Mouse (Mus musculus): Measurements from ENCODE around the gene Olfr1284. TPM values are rescaled to one million over a fixed set of nuclear protein-coding genes. Genes with fewer than 3 reads are reported as not detected.
"Not testable (repeated sequence)": the region's sequence is repeated elsewhere in the genome, so short reads cannot be mapped to it uniquely, and the experiment has no call there.

Gene Olfr1284
- total RNA-seq (2021), result not detected
- long read RNA-seq, experiment 1, result 0 reads
- long read RNA-seq, experiment 2, result 0 reads

GRCm38 (mm10) chr2:111375222-111375621 lies at the start of gene Olfr1284:
Gene Olfr1284 (plus strand): TSS chr2:111375522.
- no peak for DNase-seq
- intact Hi-C loops (cut with DNase I), result no loop called here

DNA sequence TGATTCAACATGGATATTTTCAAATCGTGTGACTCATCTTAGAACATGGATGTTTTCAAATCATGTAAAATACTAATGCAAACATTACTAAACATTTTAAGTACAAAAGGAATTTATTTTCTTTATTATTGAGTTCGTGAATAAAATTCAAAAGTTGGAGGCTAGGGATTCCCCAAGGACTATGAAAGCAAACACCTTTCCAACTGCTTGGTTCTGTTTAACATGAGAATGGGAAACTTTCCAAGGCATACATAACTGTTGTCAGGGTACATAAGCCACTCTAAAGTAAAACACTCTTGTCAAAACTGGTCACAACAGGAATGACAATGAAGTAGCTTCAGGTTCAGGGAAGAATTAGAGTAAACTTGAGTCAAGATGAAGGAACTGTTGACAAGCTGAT lies 49.1 kb upstream of the Olfr1284 start, which contains the start of gene Olfr1281:
Olfr1281 (plus strand) TSS at position 301 of the 400 bp plus-strand sequence.
- DNase-seq, result no peak
- intact Hi-C loops (cut with DNase I), result no loop called here

- intact Hi-C loops (cut with DNase I); DNase-seq: not testable (repeated sequence)
Measured at GRCm38 (mm10) chr2:111333721-111334120, 41.6 kb upstream of the Olfr1284 start.

- intact Hi-C loops (cut with DNase I), result no loop called here
Measured at GRCm38 (mm10) chr2:111335976-111336375, 39.3 kb upstream of the Olfr1284 start, which contains the start of gene Olfr1282. Gene Olfr1282 (minus strand): TSS chr2:111336076.

GRCm38 (mm10) chr2:111366490-111366889 lies 8.8 kb upstream of the Olfr1284 start, which contains the start of gene Olfr1283:
Gene Olfr1283 (plus strand): TSS chr2:111366790.
- no peak for DNase-seq
- intact Hi-C loops (cut with DNase I), result no loop called here

More at GRCm38 (mm10) chr2:111335976-111336375, 39.3 kb upstream of the Olfr1284 start, which contains the start of gene Olfr1282:
- no peak for DNase-seq

GRCm38 (mm10) chr2:111422931-111423330 lies 47.6 kb downstream of the Olfr1284 start, which contains the start of gene Olfr1286:
Gene Olfr1286 (minus strand): TSS chr2:111423115.
- DNase-seq, result no peak
- intact Hi-C loops (cut with DNase I), result no loop called here

Other genes starting within 250 kb of the Olfr1284 start
- not detected for gene Gm15130, start 222.6 kb upstream of the Olfr1284 start, total RNA-seq (2021)
- gene 4930430A15Rik, start 145.9 kb upstream of the Olfr1284 start, total RNA-seq (2021), result not detected
- not detected for gene Olfr1275, start 140.2 kb upstream of the Olfr1284 start, total RNA-seq (2021)
- not detected for gene Olfr1276, start 121.0 kb upstream of the Olfr1284 start, total RNA-seq (2021)
- not detected for gene Olfr1277, start 101.4 kb upstream of the Olfr1284 start, total RNA-seq (2021)
- gene Olfr1278, start 85.4 kb upstream of the Olfr1284 start, total RNA-seq (2021), result not detected
- gene Olfr1279, start 74.9 kb upstream of the Olfr1284 start, total RNA-seq (2021), result not detected
- not detected for gene Olfr1280, start 61.5 kb upstream of the Olfr1284 start, total RNA-seq (2021)
- not detected for gene Olfr1281, start 49.0 kb upstream of the Olfr1284 start, total RNA-seq (2021)
- not detected for gene Olfr1282, start 39.4 kb upstream of the Olfr1284 start, total RNA-seq (2021)
- gene Olfr1283, start 8.7 kb upstream of the Olfr1284 start, total RNA-seq (2021), result not detected
- not detected for gene Olfr1286, start 47.6 kb downstream of the Olfr1284 start, total RNA-seq (2021)
- not detected for gene Olfr1287, start 73.6 kb downstream of the Olfr1284 start, total RNA-seq (2021)
- gene Olfr1288, start 98.6 kb downstream of the Olfr1284 start, total RNA-seq (2021), result not detected
- gene Olfr1289, start 105.3 kb downstream of the Olfr1284 start, total RNA-seq (2021), result not detected
- not detected for gene Olfr1290, start 118.3 kb downstream of the Olfr1284 start, total RNA-seq (2021)
- not detected for gene Olfr1291-ps1, start 121.7 kb downstream of the Olfr1284 start, total RNA-seq (2021)
- not detected for gene Olfr1293-ps, start 149.7 kb downstream of the Olfr1284 start, total RNA-seq (2021)
- not detected for gene Olfr1294, start 164.8 kb downstream of the Olfr1284 start, total RNA-seq (2021)
- not detected for gene Olfr1295, start 194.2 kb downstream of the Olfr1284 start, total RNA-seq (2021)